Mouse (Mus musculus) embryonic fibroblast, embryonic 13.5 days (primary cell): ENCODE measurements around the gene Crybg1. TPM values are rescaled to one million over a fixed set of nuclear protein-coding genes. Genes with fewer than 3 reads are reported as not detected.

ENCODE experiments used
- H3K27ac ChIP-seq: 2 replicates; pipeline ENCODE4 v1.5.1; 2012; ENCODE audit warnings: low read length, control low read depth, inconsistent platforms; ENCODE audit not compliant: insufficient read depth
- H3K4me1 ChIP-seq: 2 replicates; pipeline ENCODE4 v1.6.1; 2011; ENCODE audit warnings: low read length; ENCODE audit not compliant: control insufficient read depth, insufficient read depth
- H3K4me3 ChIP-seq: 2 replicates; pipeline ENCODE4 v1.5.1; 2011; ENCODE audit warnings: mild to moderate bottlenecking, control low read depth, low read length; ENCODE audit not compliant: insufficient read depth
- CTCF ChIP-seq: IDR thresholded peaks from 2 replicates; pipeline ENCODE4 v1.5.1; 2011; ENCODE audit warnings: mild to moderate bottlenecking, control low read depth, low read length, moderate library complexity, borderline replicate concordance; ENCODE audit not compliant: insufficient read depth
- POLR2A ChIP-seq: IDR thresholded peaks from 2 replicates; pipeline ENCODE4 v1.6.1; 2011; ENCODE audit warnings: low read depth, mild to moderate bottlenecking, control low read depth, low read length, moderate library complexity
- polyA plus RNA-seq: library from polyadenylated mRNA; stranded (reverse); fragments of >200 nt; gene quantifications from 2 replicates; pipeline ENCODE4 v1.2.4, GENCODE M21; 2011; ENCODE audit warnings: low read depth; ENCODE audit not compliant: missing spikeins, insufficient read length

Gene Crybg1
- polyA plus RNA-seq, 1 experiment = 0.65 TPM

DNA sequence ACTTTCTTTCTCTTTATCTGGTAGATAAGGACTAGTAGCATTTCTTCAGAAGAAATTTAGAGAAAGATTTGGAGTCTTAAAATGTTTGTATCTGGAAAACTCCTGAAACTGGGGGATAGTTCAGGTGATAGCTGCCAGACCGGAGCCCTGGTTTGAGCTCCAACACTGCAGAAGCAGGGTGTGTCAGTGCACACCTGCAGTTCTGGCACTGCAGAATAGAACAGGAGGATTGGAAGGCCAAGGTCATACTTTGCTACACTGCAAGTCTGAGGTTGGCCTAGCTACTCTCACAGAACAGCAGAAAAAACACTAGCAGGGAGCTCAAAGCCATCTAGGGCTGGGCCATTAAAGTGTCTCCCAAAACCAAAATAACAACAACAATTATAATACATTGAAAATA lies 244.1 kb downstream of the Crybg1 start:
- Histone ChIP-seq H3K4me3 (no peak overlapping the region), H3K4me1 (no peaks in the 10 kb centered on the region; the same call in 1 of the 2 replicates), H3K27ac (no peak overlapping the region)
- no peak for TF ChIP-seq POLR2A
- no peak for TF ChIP-seq CTCF

- H3K4me3 ChIP-seq = peak within 1 kb of the TSS; percentile 91
- no peak for TF ChIP-seq CTCF
- TF ChIP-seq POLR2A = peak; percentile 52; the same call in 1 of the 2 replicates
- H3K4me1 ChIP-seq = no peaks in the 10 kb centered on the region; the same call in 1 of the 2 replicates
- H3K27ac ChIP-seq = peak within 1 kb of the TSS; percentile 68; the same call in 1 of the 2 replicates
Measured at GRCm38 (mm10) chr10:43901578-43902194, 247.0 kb downstream of the Crybg1 start, which contains the start of the genes Qrsl1 and Rtn4ip1. Qrsl1 (minus strand) TSS chr10:43901745. Rtn4ip1 (plus strand) TSS chr10:43901807.

- TF ChIP-seq CTCF (no peak), POLR2A (no peak)
- Histone ChIP-seq H3K27ac (peak overlapping the region; percentile 68; the same call in 1 of the 2 replicates), H3K4me1 (no peaks in the 10 kb centered on the region; the same call in 1 of the 2 replicates), H3K4me3 (peak overlapping the region; percentile 91)
Measured at GRCm38 (mm10) chr10:43900883-43901570, 247.6 kb downstream of the Crybg1 start.

Other genes with a start within 250 kb of the Crybg1 start
- gene Qrsl1, start 247.1 kb downstream of the Crybg1 start, polyA plus RNA-seq = 8.9 and 11.6 TPM in 2 replicates
- gene Rtn4ip1, start 247.0 kb downstream of the Crybg1 start, polyA plus RNA-seq = 5.3 and 6.4 TPM in 2 replicates
- gene Atg5, start 119.5 kb upstream of the Crybg1 start, polyA plus RNA-seq = 19.3 and 23.9 TPM in 2 replicates